Mouse (Mus musculus) kidney, embryonic 16.5 days (tissue): ENCODE measurements at regions not wholly inside any gene's neighbourhood (a gene's known extent, or its start where the extent isn't known, plus 50 kb on each side); places are given as distances from the start of the nearest gene placed in this dataset.

Experiments used
- ATAC-seq: fragments of 200-750 bp; cut with Nextera tagmentation; 2 replicates; pipeline ENCODE4 v1.8.0; 2017; ENCODE audit warnings: moderate TSS enrichment; ENCODE audit not compliant: low FRiP score, low TSS enrichment
- H3K27ac ChIP-seq: fragments of 300-500 bp; sonication (generic); 2 replicates; pipeline ENCODE4 v1.5.1; 2014; ENCODE audit warnings: low read length
- H3K27me3 ChIP-seq: fragments of 300-500 bp; sonication (generic); 2 replicates; pipeline ENCODE4 v1.6.1; 2014; ENCODE audit warnings: low read length, control low read depth, mixed read lengths; ENCODE audit not compliant: insufficient read depth
- H3K36me3 ChIP-seq: fragments of 300-500 bp; sonication (generic); 2 replicates; pipeline ENCODE4 v1.6.1; 2014; ENCODE audit warnings: low read length, control low read depth, mixed read lengths; ENCODE audit not compliant: insufficient read depth
- H3K4me1 ChIP-seq: fragments of 300-500 bp; sonication (generic); 2 replicates; pipeline ENCODE4 v1.6.1; 2014; ENCODE audit warnings: low read length, control low read depth, mixed read lengths; ENCODE audit not compliant: insufficient read depth
- H3K4me2 ChIP-seq: fragments of 300-500 bp; sonication (generic); replicated peaks from 2 replicates; pipeline ENCODE4 v1.6.1; 2014; ENCODE audit warnings: low read depth, low read length
- H3K4me3 ChIP-seq: fragments of 300-500 bp; sonication (generic); 2 replicates; pipeline ENCODE4 v1.5.1; 2014; ENCODE audit warnings: mild to moderate bottlenecking, low read length
- H3K9ac ChIP-seq: fragments of 300-500 bp; sonication (generic); replicated peaks from 2 replicates; pipeline ENCODE4 v1.6.1; 2014; ENCODE audit warnings: low read length
- H3K9me3 ChIP-seq: fragments of 300-500 bp; sonication (generic); 2 replicates; pipeline ENCODE4 v1.6.1; 2016; ENCODE audit warnings: low read length, control low read depth
- WGBS: fragments of 180-500 bp; shearing (Covaris S2); extraction: QIAGEN DNeasy Blood & Tissue Kit; methylation state at CpG from one replicate; pipeline ENCODE4 v1.1.7; 2014; 5-methylcytosine and 5-hydroxymethylcytosine counted together

- Histone ChIP-seq H3K9ac (no peak overlapping the region), H3K4me1 (no peaks in the 10 kb centered on the region), H3K36me3 (no peaks in the 10 kb centered on the region), H3K4me3 (no peak overlapping the region), H3K9me3 (no peaks in the 10 kb centered on the region), H3K27ac (no peak overlapping the region), H3K4me2 (no peak overlapping the region), H3K27me3 (no peaks in the 10 kb centered on the region)
- WGBS = 67% methylated on average over 4 of the region's 4 CpGs
- ATAC-seq = no peak
Observed at GRCm38 (mm10) chr14:31978196-31978595, 50.6 kb upstream of the Galnt15 start.

DNA sequence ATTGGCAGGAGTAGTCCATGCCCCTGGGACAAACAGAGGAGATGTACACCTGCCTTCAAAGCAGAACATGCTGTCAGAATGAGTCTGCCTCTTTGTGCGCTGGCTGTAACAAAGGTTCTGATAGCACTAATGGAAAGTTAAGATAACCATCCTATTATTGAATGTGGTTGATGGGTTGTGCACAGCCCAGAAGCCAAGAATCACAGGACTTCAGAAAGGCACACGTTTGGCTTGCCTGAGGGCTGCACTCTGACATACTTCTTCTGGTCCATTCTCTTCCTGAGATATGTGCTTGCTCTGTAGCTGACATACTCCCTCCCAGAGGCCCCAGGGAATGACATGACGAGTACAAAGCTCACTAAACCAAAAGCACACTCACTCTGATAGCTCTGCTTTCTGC, 50.1 kb upstream of the Galnt15 start:
- no peak for ATAC-seq
- H3K9me3 ChIP-seq = no peaks in the 10 kb centered on the region
- no peak overlapping the region for H3K4me2 ChIP-seq
- no peak overlapping the region for H3K9ac ChIP-seq
- no peak overlapping the region for H3K4me3 ChIP-seq
- no peaks in the 10 kb centered on the region for H3K27me3 ChIP-seq
- WGBS = 52% methylated on average over 3 of the region's 3 CpGs
- no peaks in the 10 kb centered on the region for H3K36me3 ChIP-seq
- H3K4me1 ChIP-seq = no peaks in the 10 kb centered on the region
- H3K27ac ChIP-seq = no peak overlapping the region
